Mouse (Mus musculus) adipose tissue, adult 10 weeks (tissue): ENCODE data around the gene Dcp1b. TPM values are rescaled to one million over a fixed set of nuclear protein-coding genes. Genes with fewer than 3 reads are reported as not detected.

ENCODE experiments used
- polyA plus RNA-seq: library from polyadenylated mRNA; stranded (reverse); fragments of 350-450 nt; fragmentation: Illumina TruSeq; extraction: RNeasy Lipid Tissue Mini Kit (QIAGEN cat#74804); gene quantifications from one replicate; pipeline ENCODE4 v1.2.3, GENCODE M21; 2014; ENCODE audit warnings: low read depth, low replicate concordance

The Dcp1b gene
- polyA plus RNA-seq: 12.9 TPM

GRCm38 (mm10) chr6:119175078-119175853 is at the start of gene Dcp1b:
Gene Dcp1b, plus strand, starts transcription at chr6:119175253.

GRCm38 (mm10) chr6:119196382-119197305 is 21.6 kb downstream of the Dcp1b start, which contains the start of gene Cacna1c:
Gene Cacna1c, minus strand, starts transcription at chr6:119196418.

GRCm38 (mm10) chr6:119236241-119236640 is 61.2 kb downstream of the Dcp1b start, which contains the start of gene Cacna2d4:
Gene Cacna2d4, plus strand, starts transcription at chr6:119236526.

Other genes with a start within 250 kb of the Dcp1b start
- gene Cacna1c, start 21.2 kb downstream of the Dcp1b start, polyA plus RNA-seq: 3.3 TPM
- gene Cacna2d4, start 61.3 kb downstream of the Dcp1b start, polyA plus RNA-seq: not detected
- not detected for gene Lrtm2, start 155.5 kb downstream of the Dcp1b start, polyA plus RNA-seq
- 160 TPM for gene Adipor2, start 242.5 kb downstream of the Dcp1b start, polyA plus RNA-seq